Mouse (Mus musculus): ENCODE results near the gene Rps6ka3. TPM values are rescaled to one million over a fixed set of nuclear protein-coding genes. Genes with fewer than 3 reads are reported as not detected.

Gene Rps6ka3
- polyA plus RNA-seq, 1 experiment from 2014 or later: 3.3 TPM

Other genes with a start within 250 kb of the Rps6ka3 start
- gene Eif1ax, start 161.9 kb downstream of the Rps6ka3 start, polyA plus RNA-seq (2015; fragmentation: Nextera tagmentation; extraction: Ambion mirVana): 95.2 and 113 TPM in 2 replicates
- gene Map7d2, start 204.3 kb downstream of the Rps6ka3 start, polyA plus RNA-seq (2015; fragmentation: Nextera tagmentation; extraction: Ambion mirVana): 48.9 and 53.6 TPM in 2 replicates